Mouse (Mus musculus) right cerebral cortex, adult 2 months (tissue): ENCODE measurements at regions not wholly inside any gene's neighbourhood (a gene's known extent, or its start where the extent isn't known, plus 50 kb on each side); places are given as distances from the start of the nearest gene placed in this dataset.

Experiments
- DNase-seq, 2 experiments: peaks; one replicate each; pipeline ENCODE4 v3.0.0; 2021 to 2022; ENCODE audit warnings: low spot score in 2 of 2

DNA sequence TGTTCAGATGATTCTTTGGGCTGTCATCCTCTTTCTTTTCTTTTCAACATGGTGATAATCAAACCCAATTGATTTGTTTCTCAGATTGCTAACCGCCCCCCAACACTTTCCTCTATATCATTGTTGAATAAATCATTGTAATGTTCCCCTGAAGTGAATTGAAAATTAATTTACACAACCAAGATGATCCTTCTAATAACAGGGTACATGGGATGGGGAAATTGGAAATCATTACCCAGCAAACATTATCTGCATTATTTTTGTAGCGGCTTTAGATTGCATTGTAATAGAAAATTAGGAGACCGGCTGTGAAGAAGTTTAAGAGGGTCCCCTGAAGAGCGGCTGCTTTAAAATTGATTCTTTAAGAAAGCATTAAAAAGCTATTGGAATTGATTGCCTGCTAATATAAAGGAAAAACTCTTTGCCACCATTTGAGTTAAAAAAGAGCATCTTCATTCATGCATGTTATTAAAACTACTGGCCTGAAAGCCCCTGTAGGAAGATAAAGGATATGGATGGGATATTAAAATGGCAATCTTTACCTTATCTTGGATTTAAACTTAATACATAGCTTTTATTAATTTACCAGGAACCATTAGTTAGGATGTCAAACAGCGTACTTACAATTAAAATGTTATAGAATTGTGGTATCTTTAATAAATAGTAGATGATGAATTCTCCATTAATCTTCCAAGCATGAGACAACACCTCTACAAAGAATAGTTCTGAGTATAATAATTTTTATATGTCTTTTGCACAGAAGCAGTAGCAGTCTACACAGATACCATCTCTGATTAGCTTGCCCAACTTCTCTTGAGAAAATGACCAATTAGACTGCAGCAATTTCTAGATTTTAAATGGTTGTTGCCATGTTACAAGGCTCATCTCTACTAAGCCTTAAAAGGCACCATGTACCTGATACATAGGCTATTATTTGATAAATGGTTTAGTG lies 127.0 kb upstream of the Hs3st5 start:
- DNase-seq = no peak

DNA sequence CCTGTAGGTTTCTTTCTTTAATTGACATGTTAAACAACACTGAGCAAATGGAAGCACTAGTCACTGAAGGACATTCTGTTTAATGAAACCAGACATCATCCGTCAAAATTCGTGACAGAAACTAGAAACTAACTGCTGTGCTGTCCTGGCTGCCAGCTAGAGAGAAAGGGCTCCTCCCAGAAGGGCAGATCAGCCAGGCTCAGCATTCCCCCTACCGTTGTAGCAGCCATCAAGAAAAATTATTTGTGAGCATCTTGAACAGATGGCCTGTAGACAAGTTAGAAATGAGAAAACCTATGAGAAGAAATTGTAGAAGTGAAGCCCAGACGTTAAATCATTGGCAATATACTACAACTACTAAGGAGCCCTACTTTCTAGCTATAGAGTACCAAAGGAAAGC lies 123.3 kb upstream of the Hs3st5 start:
- DNase-seq = no peak

DNA sequence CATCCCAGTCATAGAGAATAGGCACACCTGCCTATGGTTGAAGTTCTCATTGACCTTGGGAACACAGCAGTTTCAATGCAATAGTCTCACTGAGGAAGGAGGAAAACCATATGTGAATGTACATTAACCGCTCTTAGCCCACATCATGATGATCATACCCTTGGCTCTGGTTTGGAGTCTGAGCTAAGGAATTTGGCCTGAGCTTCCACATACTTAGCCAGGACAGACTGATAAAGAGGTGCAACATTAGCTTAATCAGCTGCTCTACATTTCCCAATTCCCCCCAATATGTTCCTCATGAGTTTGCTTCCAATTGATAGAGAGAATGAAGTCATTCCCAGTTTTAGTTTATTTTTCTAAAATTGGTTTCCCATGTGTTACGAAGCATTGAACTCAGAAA lies 116.6 kb upstream of the Hs3st5 start:
- no peak for DNase-seq

DNA sequence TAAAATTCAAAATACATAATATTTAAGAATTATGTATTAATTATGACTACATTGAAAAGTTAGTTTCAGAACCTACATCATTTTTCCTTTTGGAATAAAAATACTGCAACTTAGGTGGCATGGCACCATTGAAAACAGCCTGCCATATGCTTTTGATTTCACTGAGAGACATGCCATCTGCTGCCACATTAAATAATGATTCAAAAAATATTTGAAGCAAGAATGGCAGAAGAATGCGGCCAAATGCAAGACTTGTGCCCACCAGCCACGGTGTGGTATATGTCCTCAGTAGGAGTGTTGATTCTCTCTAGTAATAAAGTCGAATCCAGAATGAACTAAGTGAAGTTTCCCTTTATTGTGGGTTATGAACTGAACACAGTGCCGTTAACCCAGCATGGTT lies 113.0 kb upstream of the Hs3st5 start:
- DNase-seq = peak; percentile 2 to 4

DNA sequence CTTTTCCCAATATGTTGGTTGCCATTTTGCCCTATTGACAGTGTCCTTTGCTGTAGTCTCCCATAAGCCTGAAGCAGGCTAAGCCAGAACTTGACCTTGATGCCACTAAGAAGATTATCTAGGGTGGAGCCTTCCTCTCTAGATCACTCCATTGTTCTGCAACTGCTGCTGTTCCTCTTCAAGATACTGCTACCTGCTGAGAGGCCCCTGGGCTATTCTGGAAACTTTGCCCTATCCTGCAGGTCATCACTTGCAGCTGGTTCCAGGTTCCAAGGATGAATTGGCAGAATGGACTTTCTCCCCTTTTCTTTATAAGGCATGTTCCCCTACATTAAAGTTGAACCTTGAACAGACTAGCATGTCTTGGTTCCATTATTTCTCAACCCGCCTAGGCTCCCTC lies 110.0 kb upstream of the Hs3st5 start:
- no peak for DNase-seq

DNA sequence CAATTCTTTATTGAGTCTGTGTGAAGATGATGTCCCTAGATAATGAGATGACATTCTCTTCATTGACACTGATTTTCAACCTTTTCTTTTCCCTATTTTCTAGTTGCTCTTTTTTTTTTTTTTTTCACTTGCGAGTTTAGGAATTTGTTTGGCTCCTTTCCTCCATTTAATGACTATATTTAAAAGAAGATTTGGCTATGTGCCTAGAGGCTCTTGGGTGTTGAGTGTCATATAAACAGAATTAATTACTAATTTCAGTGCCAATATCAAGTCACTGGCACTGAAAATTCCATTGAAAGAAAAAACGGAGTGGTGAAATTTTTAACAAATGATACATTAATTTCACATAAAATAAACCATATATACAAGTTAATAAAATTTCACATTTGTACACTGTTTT lies 98.6 kb upstream of the Hs3st5 start:
- no peak for DNase-seq

DNA sequence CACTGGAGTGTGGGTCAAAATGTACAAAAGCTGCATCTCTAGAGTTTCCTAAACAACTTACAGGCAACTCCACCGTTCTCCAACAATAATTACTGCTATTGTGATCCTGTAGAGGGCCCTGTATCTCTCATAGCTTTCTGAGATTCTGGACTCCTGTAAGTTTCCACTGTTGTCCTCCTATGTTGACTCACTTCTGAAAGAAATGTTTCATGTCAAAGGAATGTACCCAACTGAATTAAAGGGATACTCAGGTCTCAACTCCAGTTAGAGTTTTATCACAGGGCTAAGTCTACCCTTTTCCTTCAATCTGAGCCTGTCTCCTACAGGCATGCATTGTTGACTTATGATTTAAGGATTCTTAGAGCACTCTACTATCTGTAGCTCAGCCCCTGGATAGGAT lies 75.3 kb upstream of the Hs3st5 start:
- DNase-seq = no peak

DNA sequence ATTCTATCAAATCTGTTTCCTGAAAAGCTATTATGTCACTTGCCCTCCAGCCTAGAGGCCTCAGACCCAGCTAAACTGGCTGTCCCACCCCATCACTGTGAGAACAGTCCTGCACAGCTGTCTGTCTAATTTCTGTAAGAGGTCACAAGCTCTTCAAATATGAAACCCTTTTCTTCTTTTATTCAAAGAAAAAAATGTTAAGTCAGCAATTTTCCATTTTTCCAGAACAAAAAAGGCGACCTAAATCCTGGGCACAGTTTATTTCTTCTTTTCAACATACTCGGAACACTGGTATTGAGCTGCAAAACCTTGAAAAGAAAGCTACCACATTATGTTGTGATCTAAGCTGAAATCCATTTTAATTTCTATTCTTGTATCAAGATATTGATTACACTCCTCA lies 69.2 kb upstream of the Hs3st5 start:
- DNase-seq = no peak
